Mouse (Mus musculus) forebrain, embryonic 12.5 days (tissue): Measurements from ENCODE around the gene Ssc4d. TPM values are rescaled to one million over a fixed set of nuclear protein-coding genes. Genes with fewer than 3 reads are reported as not detected.

Source experiments
- ATAC-seq: fragments of 200-750 bp; cut with Nextera tagmentation; 2 replicates; pipeline ENCODE4 v1.8.0; 2017; ENCODE audit warnings: moderate TSS enrichment; ENCODE audit not compliant: low FRiP score
- H3K27ac ChIP-seq: fragments of 300-500 bp; sonication (generic); 2 replicates; pipeline ENCODE4 v1.5.1; 2016; ENCODE audit warnings: mild to moderate bottlenecking
- H3K27me3 ChIP-seq: fragments of 300-500 bp; sonication (generic); 2 replicates; pipeline ENCODE4 v1.6.1; 2016; ENCODE audit warnings: mild to moderate bottlenecking
- H3K36me3 ChIP-seq: fragments of 300-500 bp; sonication (generic); replicated peaks from 2 replicates; pipeline ENCODE4 v1.6.1; 2016; ENCODE audit warnings: mild to moderate bottlenecking
- H3K4me1 ChIP-seq: fragments of 300-500 bp; sonication (generic); 2 replicates; pipeline ENCODE4 v1.6.1; 2016
- H3K4me2 ChIP-seq: fragments of 300-500 bp; sonication (generic); 2 replicates; pipeline ENCODE4 v1.6.1; 2016; ENCODE audit warnings: mild to moderate bottlenecking, moderate library complexity
- H3K4me3 ChIP-seq: fragments of 300-500 bp; sonication (generic); replicated peaks from 2 replicates; pipeline ENCODE4 v1.5.1; 2016; ENCODE audit warnings: mild to moderate bottlenecking
- H3K9ac ChIP-seq: fragments of 300-500 bp; sonication (generic); 2 replicates; pipeline ENCODE4 v1.6.1; 2016; ENCODE audit warnings: mild to moderate bottlenecking
- H3K9me3 ChIP-seq: fragments of 300-500 bp; sonication (generic); 2 replicates; pipeline ENCODE4 v1.6.1; 2016
- WGBS: fragments of 180-500 bp; shearing (Covaris S2); methylation state at CpG from one replicate; pipeline ENCODE4 v1.1.7; 2016; 5-methylcytosine and 5-hydroxymethylcytosine counted together
- polyA plus RNA-seq: library from polyadenylated mRNA; unstranded; fragments of >200 nt; fragmentation: Nextera tagmentation; extraction: Ambion mirVana; gene quantifications from 2 replicates; pipeline ENCODE4 v1.2.1, GENCODE M21; 2016

Gene Ssc4d
- polyA plus RNA-seq, 1 experiment from 2014 or later = 1.1 TPM

GRCm38 (mm10) chr5:135970247-135970646, 4.1 kb downstream of the Ssc4d start:
- Histone ChIP-seq H3K36me3 (no peaks in the 10 kb centered on the region), H3K9ac (no peak overlapping the region), H3K27ac (no peak overlapping the region), H3K9me3 (no peaks in the 10 kb centered on the region), H3K4me3 (no peak overlapping the region), H3K4me2 (no peak overlapping the region), H3K27me3 (peaks cover 6% of the 10 kb centered on the region), H3K4me1 (peaks cover 4% of the 10 kb centered on the region)
- WGBS = 86% methylated on average over 6 of the region's 6 CpGs
- ATAC-seq = no peak

GRCm38 (mm10) chr5:135968781-135969180, 5.5 kb downstream of the Ssc4d start:
- peaks cover 12% of the 10 kb centered on the region for H3K27me3 ChIP-seq
- no peak overlapping the region for H3K9ac ChIP-seq
- H3K9me3 ChIP-seq = no peaks in the 10 kb centered on the region
- no peaks in the 10 kb centered on the region for H3K36me3 ChIP-seq
- WGBS = 61% methylated on average over 1 of the region's 1 CpGs
- ATAC-seq = no peak
- H3K4me3 ChIP-seq = no peak overlapping the region
- no peak overlapping the region for H3K4me2 ChIP-seq
- H3K4me1 ChIP-seq = peaks cover 4% of the 10 kb centered on the region
- no peak overlapping the region for H3K27ac ChIP-seq

- no peak for ATAC-seq
- WGBS = 71% methylated on average over 9 of the region's 9 CpGs
These were observed 7.5 kb downstream of the Ssc4d start for GRCm38 (mm10) chr5:135966866-135967265.

GRCm38 (mm10) chr5:135965501-135965930, 8.8 kb downstream of the Ssc4d start:
- H3K9me3 ChIP-seq = no peaks in the 10 kb centered on the region
- H3K4me1 ChIP-seq = peaks cover 17% of the 10 kb centered on the region
- H3K4me3 ChIP-seq = peak overlapping the region; percentile 15; the same call in 1 of the 2 replicates
- 14% methylated on average over 24 of the region's 24 CpGs for WGBS
- no peak for ATAC-seq
- peaks cover 12% of the 10 kb centered on the region for H3K27me3 ChIP-seq
- H3K4me2 ChIP-seq = peak overlapping the region; percentile 41
- H3K27ac ChIP-seq = no peak overlapping the region
- H3K9ac ChIP-seq = peak overlapping the region; percentile 30; the same call in 1 of the 2 replicates
- no peaks in the 10 kb centered on the region for H3K36me3 ChIP-seq

More at GRCm38 (mm10) chr5:135966866-135967265, 7.5 kb downstream of the Ssc4d start:
- Histone ChIP-seq H3K4me3 (no peak overlapping the region), H3K27me3 (peaks cover 12% of the 10 kb centered on the region), H3K4me2 (no peak overlapping the region), H3K27ac (no peak overlapping the region), H3K9me3 (no peaks in the 10 kb centered on the region), H3K9ac (no peak overlapping the region), H3K4me1 (peaks cover 11% of the 10 kb centered on the region), H3K36me3 (no peaks in the 10 kb centered on the region)

GRCm38 (mm10) chr5:135963280-135963627, 11.1 kb downstream of the Ssc4d start:
- Histone ChIP-seq H3K36me3 (no peaks in the 10 kb centered on the region), H3K9me3 (no peaks in the 10 kb centered on the region), H3K9ac (peak overlapping the region; percentile 88), H3K27me3 (peaks cover 12% of the 10 kb centered on the region), H3K4me3 (peak overlapping the region; percentile 59), H3K27ac (peak overlapping the region; percentile 95), H3K4me2 (peak overlapping the region; percentile 83), H3K4me1 (peaks cover 17% of the 10 kb centered on the region)
- WGBS = 0% methylated on average over 6 of the region's 6 CpGs
- ATAC-seq = no peak

- peak overlapping the region; percentile 83 for H3K4me2 ChIP-seq
- H3K27me3 ChIP-seq = peaks cover 12% of the 10 kb centered on the region
- H3K27ac ChIP-seq = peak overlapping the region; percentile 95
- 1% methylated on average over 63 of the region's 64 CpGs for WGBS
- peaks cover 17% of the 10 kb centered on the region for H3K4me1 ChIP-seq
- peak; percentile 96 for ATAC-seq
- peak overlapping the region; percentile 88 for H3K9ac ChIP-seq
- H3K36me3 ChIP-seq = no peaks in the 10 kb centered on the region
- H3K9me3 ChIP-seq = no peaks in the 10 kb centered on the region
- peak overlapping the region; percentile 59 for H3K4me3 ChIP-seq
These were observed 11.6 kb downstream of the Ssc4d start for GRCm38 (mm10) chr5:135962492-135963279.

- Histone ChIP-seq H3K36me3 (no peaks in the 10 kb centered on the region), H3K4me3 (peak overlapping the region; percentile 59), H3K27ac (peak overlapping the region; percentile 95), H3K4me1 (peaks cover 18% of the 10 kb centered on the region), H3K9ac (peak overlapping the region; percentile 30; the same call in 1 of the 2 replicates), H3K9me3 (no peaks in the 10 kb centered on the region), H3K27me3 (peaks cover 12% of the 10 kb centered on the region), H3K4me2 (peak overlapping the region; percentile 83)
- WGBS = 1% methylated on average over 11 of the region's 11 CpGs
- ATAC-seq = no peak
These were observed 12.2 kb downstream of the Ssc4d start for GRCm38 (mm10) chr5:135962125-135962491.

GRCm38 (mm10) chr5:135960909-135961635, 13.3 kb downstream of the Ssc4d start:
- H3K27ac ChIP-seq = peak overlapping the region; percentile 95; the same call in 1 of the 2 replicates
- WGBS = 96% methylated on average over 15 of the region's 15 CpGs
- no peak overlapping the region for H3K4me3 ChIP-seq

GRCm38 (mm10) chr5:135959911-135960310, 14.4 kb downstream of the Ssc4d start:
- Histone ChIP-seq H3K9me3 (no peaks in the 10 kb centered on the region), H3K4me2 (no peak overlapping the region), H3K27me3 (peaks cover 6% of the 10 kb centered on the region; the same call in 1 of the 2 replicates), H3K36me3 (no peaks in the 10 kb centered on the region), H3K4me3 (no peak overlapping the region), H3K27ac (no peak overlapping the region), H3K9ac (no peak overlapping the region), H3K4me1 (peaks cover 17% of the 10 kb centered on the region)
- no peak for ATAC-seq
- WGBS = 88% methylated on average over 7 of the region's 7 CpGs

More at GRCm38 (mm10) chr5:135960909-135961635, 13.3 kb downstream of the Ssc4d start:
- Histone ChIP-seq H3K27me3 (peaks cover 12% of the 10 kb centered on the region), H3K4me1 (peaks cover 21% of the 10 kb centered on the region), H3K4me2 (no peak overlapping the region), H3K36me3 (no peaks in the 10 kb centered on the region), H3K9ac (no peak overlapping the region), H3K9me3 (no peaks in the 10 kb centered on the region)
- ATAC-seq = no peak

- H3K36me3 ChIP-seq = no peaks in the 10 kb centered on the region
- H3K27ac ChIP-seq = no peak overlapping the region
- no peak for ATAC-seq
- no peaks in the 10 kb centered on the region for H3K27me3 ChIP-seq
- no peak overlapping the region for H3K9ac ChIP-seq
- WGBS = 79% methylated on average over 4 of the region's 4 CpGs
- no peaks in the 10 kb centered on the region for H3K9me3 ChIP-seq
- H3K4me1 ChIP-seq = peaks cover 17% of the 10 kb centered on the region
- no peak overlapping the region for H3K4me2 ChIP-seq
- H3K4me3 ChIP-seq = no peak overlapping the region
These were observed 16.0 kb downstream of the Ssc4d start for GRCm38 (mm10) chr5:135958367-135958766.

GRCm38 (mm10) chr5:135957207-135957974, 16.9 kb downstream of the Ssc4d start:
- Histone ChIP-seq H3K36me3 (no peaks in the 10 kb centered on the region), H3K9ac (no peak overlapping the region), H3K27ac (peak overlapping the region; percentile 82), H3K27me3 (no peaks in the 10 kb centered on the region), H3K4me2 (peak overlapping the region; percentile 51), H3K4me3 (peak overlapping the region; percentile 23), H3K9me3 (no peaks in the 10 kb centered on the region), H3K4me1 (peaks cover 11% of the 10 kb centered on the region)
- WGBS = 7% methylated on average over 28 of the region's 28 CpGs
- peak; percentile 83 for ATAC-seq
